Mouse (Mus musculus) right cerebral cortex, adult 2 months (tissue): ENCODE data around the gene Ywhaq.
A peak's percentile ranks its signal among the peaks of the same experiment; 100 is the strongest.
"Not testable (repeated sequence)": the region's sequence is repeated elsewhere in the genome, so short reads cannot be mapped to it uniquely, and the experiment has no call there.

Experiments
- DNase-seq, 2 experiments: peaks; one replicate each; pipeline ENCODE4 v3.0.0; 2021 to 2022; ENCODE audit warnings: low spot score in 2 of 2

The Ywhaq gene

GRCm38 (mm10) chr12:21409651-21410050, 7.8 kb downstream of the Ywhaq start:
- DNase-seq, result no peak

GRCm38 (mm10) chr12:21408789-21409367, 8.6 kb downstream of the Ywhaq start:
- no peak for DNase-seq

GRCm38 (mm10) chr12:21402771-21403170, 14.7 kb downstream of the Ywhaq start:
- DNase-seq, result no peak

GRCm38 (mm10) chr12:21386201-21386600, 31.2 kb downstream of the Ywhaq start:
- no peak for DNase-seq

- DNase-seq, result not testable (repeated sequence)
These were observed 38.6 kb downstream of the Ywhaq start for GRCm38 (mm10) chr12:21378765-21379346.

GRCm38 (mm10) chr12:21375376-21376157, 41.9 kb downstream of the Ywhaq start:
- no peak for DNase-seq

- no peak for DNase-seq
These were observed 43.5 kb downstream of the Ywhaq start for GRCm38 (mm10) chr12:21373820-21374475.

GRCm38 (mm10) chr12:21373100-21373819, 44.2 kb downstream of the Ywhaq start, which contains the start of gene Adam17:
Gene Adam17 (minus strand): TSS chr12:21373632.
- peak; percentile 94 to 95 for DNase-seq

GRCm38 (mm10) chr12:21370035-21370611, 47.3 kb downstream of the Ywhaq start:
- DNase-seq, result no peak

- no peak for DNase-seq
These were observed 48.4 kb downstream of the Ywhaq start for GRCm38 (mm10) chr12:21369087-21369410.

- no peak for DNase-seq
These were observed 48.9 kb downstream of the Ywhaq start for GRCm38 (mm10) chr12:21368376-21369086.

GRCm38 (mm10) chr12:21364624-21365435, 52.6 kb downstream of the Ywhaq start:
- no peak for DNase-seq

- DNase-seq, result no peak
These were observed 54.2 kb downstream of the Ywhaq start for GRCm38 (mm10) chr12:21363195-21363594.

- no peak for DNase-seq
These were observed 54.8 kb downstream of the Ywhaq start for GRCm38 (mm10) chr12:21362686-21363085.

GRCm38 (mm10) chr12:21353681-21354080, 63.8 kb downstream of the Ywhaq start:
- no peak for DNase-seq

- no peak for DNase-seq
These were observed 67.1 kb downstream of the Ywhaq start for GRCm38 (mm10) chr12:21350113-21350876.

- no peak for DNase-seq
These were observed 70.5 kb downstream of the Ywhaq start for GRCm38 (mm10) chr12:21346972-21347371.

GRCm38 (mm10) chr12:21340674-21341073, 76.8 kb downstream of the Ywhaq start:
- DNase-seq, result no peak
